Mouse (Mus musculus): ENCODE data around the gene Olfr1111. TPM values are rescaled to one million over a fixed set of nuclear protein-coding genes. Genes with fewer than 3 reads are reported as not detected.
"Not testable (repeated sequence)": the region's sequence is repeated elsewhere in the genome, so short reads cannot be mapped to it uniquely, and the experiment has no call there.

Olfr1111 gene
- not detected in 2 replicates for polyA plus RNA-seq (2015; fragmentation: Nextera tagmentation; extraction: Ambion mirVana)

GRCm38 (mm10) chr2:87152524-87152923 is at the start of gene Olfr1111:
TSS of gene Olfr1111 (minus strand) at chr2:87152624.
- H3K27me3 ChIP-seq (replicated peaks; ENCODE audit: control insufficient read depth, insufficient read depth, low read length) = no peaks in the 10 kb centered on the region
- no peak within 1 kb of the TSS for H3K9ac ChIP-seq (ENCODE audit: low read depth, low read length)
- no peaks in the 10 kb centered on the region for H3K36me3 ChIP-seq (ENCODE audit: control insufficient read depth, insufficient read depth, low read length)
- H3K27ac ChIP-seq (ENCODE audit: low read length) = no peak within 1 kb of the TSS
- H3K4me2 ChIP-seq (ENCODE audit: low read depth, low read length) = no peak within 1 kb of the TSS
- H3K9me3 ChIP-seq (ENCODE audit: control insufficient read depth, low read length) = no peaks in the 10 kb centered on the region
- H3K4me3 ChIP-seq (ENCODE audit: low read length) = no peak within 1 kb of the TSS
- ATAC-seq = no peak
- H3K4me1 ChIP-seq (ENCODE audit: control insufficient read depth, insufficient read depth, low read length) = no peaks in the 10 kb centered on the region

GRCm38 (mm10) chr2:87187498-87187897 is 35.1 kb upstream of the Olfr1111 start, which contains the start of gene Olfr1112:
TSS of gene Olfr1112 (plus strand) at chr2:87187798.
- 82% methylated on average over 1 of the region's 1 CpGs for WGBS

DNA sequence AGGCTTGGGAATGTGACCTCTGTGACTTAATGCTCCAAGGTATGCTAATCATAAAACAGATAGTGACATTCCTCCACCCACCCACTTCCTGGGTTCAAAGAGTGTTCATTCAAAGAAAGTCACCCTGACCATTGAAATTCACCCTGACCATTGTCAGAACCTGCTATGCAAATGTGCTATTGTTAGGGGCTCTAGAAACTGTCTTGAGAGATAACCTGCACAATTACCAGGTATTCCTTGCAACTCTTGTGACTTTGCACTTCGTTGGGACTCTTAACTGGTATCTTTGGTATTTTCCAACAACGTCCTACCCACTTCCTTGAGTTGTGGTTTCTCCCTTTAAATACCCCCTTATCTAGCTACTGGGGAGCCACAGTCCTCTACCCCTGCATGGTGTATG is 15.3 kb upstream of the Olfr1111 start:
- not testable (repeated sequence) for ATAC-seq; H3K27me3 ChIP-seq (replicated peaks; ENCODE audit: control insufficient read depth, insufficient read depth, low read length); H3K9me3 ChIP-seq (ENCODE audit: control insufficient read depth, low read length); H3K27ac ChIP-seq (ENCODE audit: low read length); H3K4me2 ChIP-seq (ENCODE audit: low read depth, low read length); H3K9ac ChIP-seq (ENCODE audit: low read depth, low read length); H3K4me1 ChIP-seq (ENCODE audit: control insufficient read depth, insufficient read depth, low read length); H3K4me3 ChIP-seq (ENCODE audit: low read length); H3K36me3 ChIP-seq (ENCODE audit: control insufficient read depth, insufficient read depth, low read length)
- 72% methylated on average over 2 of the region's 2 CpGs for WGBS

More at GRCm38 (mm10) chr2:87187498-87187897, 35.1 kb upstream of the Olfr1111 start, which contains the start of gene Olfr1112:
- Histone ChIP-seq H3K27ac (ENCODE audit: low read length) (no peak within 1 kb of the TSS), H3K9ac (ENCODE audit: low read depth, low read length) (no peak within 1 kb of the TSS), H3K4me2 (ENCODE audit: low read depth, low read length) (no peak within 1 kb of the TSS), H3K9me3 (ENCODE audit: control insufficient read depth, low read length) (no peaks in the 10 kb centered on the region), H3K36me3 (ENCODE audit: control insufficient read depth, insufficient read depth, low read length) (no peaks in the 10 kb centered on the region), H3K4me1 (ENCODE audit: control insufficient read depth, insufficient read depth, low read length) (no peaks in the 10 kb centered on the region), H3K27me3 (replicated peaks; ENCODE audit: control insufficient read depth, insufficient read depth, low read length) (no peaks in the 10 kb centered on the region), H3K4me3 (ENCODE audit: low read length) (no peak within 1 kb of the TSS)
- no peak for ATAC-seq

DNA sequence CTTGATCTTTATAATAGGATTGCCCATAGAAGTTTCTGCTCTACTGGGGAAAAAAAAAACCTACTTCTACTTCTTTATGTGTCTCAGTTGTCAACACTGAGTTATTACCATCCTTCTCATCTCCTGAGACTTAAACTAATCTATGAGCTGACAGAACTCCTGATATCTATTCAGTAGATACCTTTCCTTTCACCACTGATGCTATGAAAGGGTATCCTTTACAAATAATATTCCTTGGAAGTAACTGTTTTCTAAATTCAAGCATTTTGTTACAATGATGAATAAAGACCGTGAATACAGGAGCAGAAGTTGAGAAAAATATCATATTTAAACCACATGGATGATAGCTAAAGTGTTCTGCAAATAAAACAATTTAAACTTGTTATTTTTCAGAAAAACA is 12.2 kb downstream of the Olfr1111 start, which contains the start of gene Olfr1110:
TSS of gene Olfr1110 (minus strand) at position 101 of the 400 bp plus-strand sequence.
- Histone ChIP-seq H3K9me3 (ENCODE audit: control insufficient read depth, low read length) (no peaks in the 10 kb centered on the region), H3K4me1 (ENCODE audit: control insufficient read depth, insufficient read depth, low read length) (no peaks in the 10 kb centered on the region), H3K36me3 (ENCODE audit: control insufficient read depth, insufficient read depth, low read length) (no peaks in the 10 kb centered on the region), H3K4me2 (ENCODE audit: low read depth, low read length) (no peak within 1 kb of the TSS), H3K4me3 (ENCODE audit: low read length) (no peak within 1 kb of the TSS), H3K27me3 (replicated peaks; ENCODE audit: control insufficient read depth, insufficient read depth, low read length) (no peaks in the 10 kb centered on the region), H3K9ac (ENCODE audit: low read depth, low read length) (no peak within 1 kb of the TSS), H3K27ac (ENCODE audit: low read length) (no peak within 1 kb of the TSS)
- 71% methylated on average over 1 of the region's 1 CpGs for WGBS
- ATAC-seq = no peak

- H3K9me3 ChIP-seq (ENCODE audit: control insufficient read depth, low read length) = no peaks in the 10 kb centered on the region
- H3K4me2 ChIP-seq (ENCODE audit: low read depth, low read length) = no peak within 1 kb of the TSS
- H3K9ac ChIP-seq (ENCODE audit: low read depth, low read length) = no peak within 1 kb of the TSS
- H3K36me3 ChIP-seq (ENCODE audit: control insufficient read depth, insufficient read depth, low read length) = no peaks in the 10 kb centered on the region
- no peak within 1 kb of the TSS for H3K4me3 ChIP-seq (ENCODE audit: low read length)
- no peaks in the 10 kb centered on the region for H3K4me1 ChIP-seq (ENCODE audit: control insufficient read depth, insufficient read depth, low read length)
- H3K27me3 ChIP-seq (replicated peaks; ENCODE audit: control insufficient read depth, insufficient read depth, low read length) = no peaks in the 10 kb centered on the region
- no peak for ATAC-seq
- H3K27ac ChIP-seq (ENCODE audit: low read length) = no peak within 1 kb of the TSS
These were observed 38.0 kb downstream of the Olfr1111 start, which contains the start of gene Olfr259 for GRCm38 (mm10) chr2:87114467-87114866. TSS of gene Olfr259 (minus strand) at chr2:87114567.

Other genes starting within 250 kb of the Olfr1111 start
- not detected in 2 replicates for gene Olfr1098, start 228.1 kb downstream of the Olfr1111 start, polyA plus RNA-seq (2015; fragmentation: Nextera tagmentation; extraction: Ambion mirVana)
- gene Olfr1099, start 191.9 kb downstream of the Olfr1111 start, polyA plus RNA-seq (2015; fragmentation: Nextera tagmentation; extraction: Ambion mirVana) = not detected in 2 replicates
- gene Olfr1100, start 172.7 kb downstream of the Olfr1111 start, polyA plus RNA-seq (2015; fragmentation: Nextera tagmentation; extraction: Ambion mirVana) = not detected in 2 replicates
- not detected in 2 replicates for gene Olfr1101, start 161.4 kb downstream of the Olfr1111 start, polyA plus RNA-seq (2015; fragmentation: Nextera tagmentation; extraction: Ambion mirVana)
- gene Olfr1102, start 154.2 kb downstream of the Olfr1111 start, polyA plus RNA-seq (2015; fragmentation: Nextera tagmentation; extraction: Ambion mirVana) = not detected in 2 replicates
- gene Olfr1104, start 125.5 kb downstream of the Olfr1111 start, polyA plus RNA-seq (2015; fragmentation: Nextera tagmentation; extraction: Ambion mirVana) = not detected in 2 replicates
- gene Olfr1105, start 116.1 kb downstream of the Olfr1111 start, polyA plus RNA-seq (2015; fragmentation: Nextera tagmentation; extraction: Ambion mirVana) = not detected in 2 replicates
- gene Olfr1106, start 100.4 kb downstream of the Olfr1111 start, polyA plus RNA-seq (2015; fragmentation: Nextera tagmentation; extraction: Ambion mirVana) = not detected in 2 replicates
- gene Olfr1107, start 76.8 kb downstream of the Olfr1111 start, polyA plus RNA-seq (2015; fragmentation: Nextera tagmentation; extraction: Ambion mirVana) = not detected in 2 replicates
- not detected in 2 replicates for gene Olfr1109, start 56.6 kb downstream of the Olfr1111 start, polyA plus RNA-seq (2015; fragmentation: Nextera tagmentation; extraction: Ambion mirVana)
- gene Olfr259, start 38.1 kb downstream of the Olfr1111 start, polyA plus RNA-seq (2015; fragmentation: Nextera tagmentation; extraction: Ambion mirVana) = not detected in 2 replicates
- not detected in 2 replicates for gene Olfr1110, start 12.3 kb downstream of the Olfr1111 start, polyA plus RNA-seq (2015; fragmentation: Nextera tagmentation; extraction: Ambion mirVana)
- gene Olfr1112, start 35.2 kb upstream of the Olfr1111 start, polyA plus RNA-seq (2015; fragmentation: Nextera tagmentation; extraction: Ambion mirVana) = not detected in 2 replicates
- not detected in 2 replicates for gene Olfr1113, start 56.3 kb upstream of the Olfr1111 start, polyA plus RNA-seq (2015; fragmentation: Nextera tagmentation; extraction: Ambion mirVana)
- not detected in 2 replicates for gene Olfr1115, start 95.4 kb upstream of the Olfr1111 start, polyA plus RNA-seq (2015; fragmentation: Nextera tagmentation; extraction: Ambion mirVana)
- gene Olfr1116, start 114.9 kb upstream of the Olfr1111 start, polyA plus RNA-seq (2015; fragmentation: Nextera tagmentation; extraction: Ambion mirVana) = not detected in 2 replicates
- gene Olfr1118, start 155.0 kb upstream of the Olfr1111 start, polyA plus RNA-seq (2015; fragmentation: Nextera tagmentation; extraction: Ambion mirVana) = not detected in 2 replicates
- gene Olfr1120, start 202.2 kb upstream of the Olfr1111 start, polyA plus RNA-seq (2015; fragmentation: Nextera tagmentation; extraction: Ambion mirVana) = not detected in 2 replicates
- not detected in 2 replicates for gene Olfr1121, start 217.3 kb upstream of the Olfr1111 start, polyA plus RNA-seq (2015; fragmentation: Nextera tagmentation; extraction: Ambion mirVana)
- not detected in 2 replicates for gene Olfr1122, start 233.2 kb upstream of the Olfr1111 start, polyA plus RNA-seq (2015; fragmentation: Nextera tagmentation; extraction: Ambion mirVana)